10 mouse cellular contexts compared by ENCODE assay signal in the genomic region with DNA sequence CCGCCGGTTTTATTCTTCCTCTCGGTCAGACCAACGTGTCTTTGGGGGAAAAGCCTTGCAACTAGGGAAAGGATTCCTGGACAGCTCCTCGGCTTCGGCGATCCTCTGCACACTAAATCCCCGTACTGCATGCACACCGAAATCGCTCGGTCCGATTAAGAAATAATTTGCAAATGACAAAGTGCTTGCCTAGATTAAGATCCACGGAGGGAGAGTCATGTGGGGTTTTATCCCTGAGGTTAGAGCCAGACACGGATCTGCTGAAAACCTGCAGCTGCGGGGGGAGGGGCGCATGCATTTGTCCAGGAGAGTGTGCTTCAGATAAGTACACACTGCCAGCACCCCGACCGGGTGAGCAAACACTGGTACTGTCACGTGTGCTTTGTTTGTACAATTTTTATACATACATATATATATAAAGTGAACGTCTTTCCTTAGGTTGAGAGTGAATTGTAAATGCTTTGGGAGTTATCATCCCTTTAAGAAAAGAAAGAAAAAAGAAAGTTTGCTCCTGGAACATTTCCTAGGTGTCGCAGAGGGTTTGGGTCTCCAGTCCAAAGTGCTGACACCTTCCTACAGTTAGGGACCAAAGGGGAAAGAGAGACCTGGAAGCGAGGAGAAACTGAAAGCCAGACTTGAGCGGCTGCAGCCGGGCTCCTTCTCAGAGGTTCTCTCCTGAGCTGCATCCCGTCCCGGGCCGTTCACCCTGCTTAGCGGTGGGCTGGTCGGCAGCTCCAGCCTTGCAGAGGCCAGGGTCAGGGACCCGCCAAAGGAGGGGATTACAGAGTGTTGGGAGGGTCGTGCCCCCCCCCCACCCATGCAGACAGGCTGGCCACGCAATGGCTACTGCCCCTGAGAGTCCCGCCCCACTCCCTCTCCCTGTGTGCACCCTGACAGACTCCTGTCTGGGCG. TPM values are rescaled to one million over a fixed set of nuclear protein-coding genes. Genes with fewer than 3 reads are reported as not detected.
DNase-seq lines count a peak whose midpoint lies in the region; ATAC-seq and TF ChIP-seq lines count a peak whose summit lies in the region.
"Had no signal": no experiment of that assay in that cellular context is flagged by ENCODE, and none has a peak within 500 bp of the region (broad histone marks: within the 10 kb centered on the region; RNA-seq: fewer than 3 reads in every experiment).

No protein-coding gene starts in this region.

- no peak overlapping the region for H3ac ChIP-seq in myocyte (ENCODE audit: control insufficient read depth, insufficient read length)

- H3K9ac ChIP-seq in kidney, embryonic 15.5 days: no peak overlapping the region
- H3K9ac ChIP-seq in embryonic facial prominence, embryonic 11.5 days (replicated peaks; ENCODE audit: low read length): no peak overlapping the region
- no peak overlapping the region for H3K9ac ChIP-seq in intestine, embryonic 15.5 days

- no peaks in the 10 kb centered on the region for H3K9me3 ChIP-seq in kidney, embryonic 15.5 days (replicated peaks)
- no peaks in the 10 kb centered on the region for H3K9me3 ChIP-seq in embryonic facial prominence, embryonic 11.5 days (replicated peaks; ENCODE audit: control insufficient read depth, low read length)
- no peaks in the 10 kb centered on the region for H3K9me3 ChIP-seq in intestine, embryonic 15.5 days

- H3K4me2 ChIP-seq in kidney, embryonic 15.5 days: peak overlapping the region; percentile 47
- H3K4me2 ChIP-seq in embryonic facial prominence, embryonic 11.5 days (ENCODE audit: low read depth, low read length): peak overlapping the region; percentile 40
- peak overlapping the region; percentile 57 for H3K4me2 ChIP-seq in intestine, embryonic 15.5 days (replicated peaks)
- H3K4me2 ChIP-seq in myocyte (ENCODE audit: low read depth): peak overlapping the region; percentile 6

- no peaks in the 10 kb centered on the region for H3K79me2 ChIP-seq in myocyte (ENCODE audit: control insufficient read depth, insufficient read depth)

- DNase-seq in kidney, adult 11 months: no peak
- DNase-seq in embryonic facial prominence, embryonic 11.5 days (ENCODE audit: low spot score): peak; percentile 55
- no peak for DNase-seq in layer of hippocampus, adult 11-12 months (ENCODE audit: low spot score)

- peak overlapping the region; percentile 28 for H3K4me3 ChIP-seq in kidney, embryonic 15.5 days (replicated peaks)
- H3K4me3 ChIP-seq in embryonic facial prominence, embryonic 11.5 days (ENCODE audit: low read depth, low read length): no peak overlapping the region
- peak overlapping the region; percentile 30 for H3K4me3 ChIP-seq in intestine, embryonic 15.5 days (replicated peaks)
- H3K4me3 ChIP-seq in myocyte: no peak overlapping the region

- H3K4me1 ChIP-seq in kidney, embryonic 15.5 days: peaks cover 29% of the 10 kb centered on the region
- peaks cover 2% of the 10 kb centered on the region for H3K4me1 ChIP-seq in embryonic facial prominence, embryonic 11.5 days (ENCODE audit: control insufficient read depth, insufficient read depth, low read length)
- peaks cover 14% of the 10 kb centered on the region for H3K4me1 ChIP-seq in intestine, embryonic 15.5 days (replicated peaks)

- under 1% methylated on average over 34 of the region's 34 CpGs for WGBS in kidney, embryonic 15.5 days
- 1% methylated on average over 34 of the region's 34 CpGs for WGBS in embryonic facial prominence, embryonic 11.5 days
- 1% methylated on average over 34 of the region's 34 CpGs for WGBS in intestine, embryonic 15.5 days

- H3K27me3 ChIP-seq in kidney, embryonic 15.5 days: peaks cover 100% of the 10 kb centered on the region
- peaks cover 75% of the 10 kb centered on the region for H3K27me3 ChIP-seq in embryonic facial prominence, embryonic 11.5 days (ENCODE audit: control insufficient read depth, insufficient read depth, low read length)
- peaks cover 95% of the 10 kb centered on the region for H3K27me3 ChIP-seq in intestine, embryonic 15.5 days (replicated peaks)
- peaks cover 60% of the 10 kb centered on the region for H3K27me3 ChIP-seq in myocyte (ENCODE audit: control insufficient read depth, insufficient read depth, insufficient read length)

- H3K27ac ChIP-seq in kidney, embryonic 15.5 days: no peak overlapping the region
- H3K27ac ChIP-seq in embryonic facial prominence, embryonic 11.5 days (replicated peaks; ENCODE audit: low read depth, low read length): no peak overlapping the region
- H3K27ac ChIP-seq in intestine, embryonic 15.5 days: no peak overlapping the region

- no peak for ATAC-seq in kidney, embryonic 15.5 days (replicated peaks; ENCODE audit: low FRiP score)
- ATAC-seq in embryonic facial prominence, embryonic 11.5 days (replicated peaks; ENCODE audit: insufficient number of reproducible peaks, low FRiP score, low TSS enrichment, low read depth): peak; percentile 66
- ATAC-seq in intestine, embryonic 15.5 days: peak; percentile 42
- ATAC-seq in activated CD4-positive, CD25-positive, alpha-beta regulatory T cell, adult 4 months: no peak
- no peak for ATAC-seq in CD4-positive, CD25-positive, alpha-beta regulatory T cell, adult 4 months

- TF ChIP-seq POLR2A in myocyte (IDR thresholded peaks at IDR 0.05; ENCODE audit: insufficient read length, low read depth): no peak

- H3K36me3 ChIP-seq in kidney, embryonic 15.5 days: no peaks in the 10 kb centered on the region
- no peaks in the 10 kb centered on the region for H3K36me3 ChIP-seq in embryonic facial prominence, embryonic 11.5 days (replicated peaks; ENCODE audit: control insufficient read depth, insufficient read depth, low read depth, low read length)
- H3K36me3 ChIP-seq in intestine, embryonic 15.5 days: no peaks in the 10 kb centered on the region
- no peaks in the 10 kb centered on the region for H3K36me3 ChIP-seq in myocyte (ENCODE audit: control insufficient read depth, insufficient read depth)

TF ChIP-seq in myocyte, 11 proteins besides CTCF, POLR2A, EP300 and RAD21:
- no peak for TF ChIP-seq POLR2AphosphoS2 (IDR thresholded peaks at IDR 0.05; ENCODE audit: insufficient read length, low read depth)
- TF ChIP-seq MYOD1 (IDR thresholded peaks at IDR 0.05; ENCODE audit: control insufficient read depth in 1 of 3, insufficient read length in 2 of 3, low read depth in 2 of 3): no peak
- no peak for TF ChIP-seq CEBPB (IDR thresholded peaks at IDR 0.05; ENCODE audit: insufficient read depth, poor library complexity, severe bottlenecking)
- no peak for TF ChIP-seq MYOG (IDR thresholded peaks at IDR 0.05; ENCODE audit: control insufficient read depth in 1 of 3, insufficient read depth in 1 of 3, insufficient read length in 2 of 3, low read depth in 2 of 3)
- TF ChIP-seq MAX (IDR thresholded peaks at IDR 0.05; ENCODE audit: low read depth): no peak
- TF ChIP-seq TCF12 (IDR thresholded peaks at IDR 0.05; ENCODE audit: insufficient read depth, poor library complexity, severe bottlenecking): no peak
- no peak for TF ChIP-seq SRF (IDR thresholded peaks at IDR 0.05; ENCODE audit: control insufficient read depth, insufficient read length, low read depth)
- no peak for TF ChIP-seq E2F4 (IDR thresholded peaks at IDR 0.05; ENCODE audit: insufficient read depth)

RNA-seq across cellular contexts. Expression of gene Sox1, which starts 10.9 kb away (rescaled TPM):
- not detected in 2 replicates for polyA plus RNA-seq in kidney, embryonic 15.5 days (2015; fragmentation: Nextera tagmentation; extraction: Ambion mirVana)
- polyA plus RNA-seq in embryonic facial prominence, embryonic 11.5 days (2014; fragmentation: Nextera tagmentation; extraction: Ambion mirVana): 1.5 and 1.8 TPM in 2 replicates
- not detected in 2 replicates for polyA plus RNA-seq in intestine, embryonic 15.5 days (2015; fragmentation: Nextera tagmentation; extraction: Ambion mirVana)
- polyA plus RNA-seq in myocyte (2012; fragmentation: generic; extraction: Trizol): not detected
- polyA plus RNA-seq in activated CD4-positive, CD25-positive, alpha-beta regulatory T cell, adult 4 months (2017; shearing (Covaris generic)): not detected
- polyA plus RNA-seq in CD4-positive, CD25-positive, alpha-beta regulatory T cell, adult 4 months (2017; shearing (Covaris generic)): not detected
- polyA plus RNA-seq: gonadal fat pad, adult 2 months; spleen, adult 2 months had no signal

Comparison
In these comparisons a context has a peak if more than half of its experiments do, and no peak if none do; other contexts are left out.
1. ATAC-seq: peak in embryonic facial prominence, embryonic 11.5 days (single experiment) and intestine, embryonic 15.5 days (single experiment); none in kidney, embryonic 15.5 days (single experiment), activated CD4-positive, CD25-positive, alpha-beta regulatory T cell, adult 4 months (single experiment) and CD4-positive, CD25-positive, alpha-beta regulatory T cell, adult 4 months (single experiment).
2. H3K4me2 ChIP-seq: peak in every context shown above with its lines; median percentile 57 in intestine, embryonic 15.5 days; 47 in kidney, embryonic 15.5 days; 40 in embryonic facial prominence, embryonic 11.5 days; 6 in myocyte.
3. H3K4me3 ChIP-seq: peak in kidney, embryonic 15.5 days (single experiment) and intestine, embryonic 15.5 days (single experiment); none in embryonic facial prominence, embryonic 11.5 days (single experiment) and myocyte (single experiment).